Mouse (Mus musculus): ENCODE data around the gene Rnaseh2a. TPM values are rescaled to one million over a fixed set of nuclear protein-coding genes. Genes with fewer than 3 reads are reported as not detected.

The Rnaseh2a gene
- polyA plus RNA-seq, 1 experiment = 69.4 TPM

DNA sequence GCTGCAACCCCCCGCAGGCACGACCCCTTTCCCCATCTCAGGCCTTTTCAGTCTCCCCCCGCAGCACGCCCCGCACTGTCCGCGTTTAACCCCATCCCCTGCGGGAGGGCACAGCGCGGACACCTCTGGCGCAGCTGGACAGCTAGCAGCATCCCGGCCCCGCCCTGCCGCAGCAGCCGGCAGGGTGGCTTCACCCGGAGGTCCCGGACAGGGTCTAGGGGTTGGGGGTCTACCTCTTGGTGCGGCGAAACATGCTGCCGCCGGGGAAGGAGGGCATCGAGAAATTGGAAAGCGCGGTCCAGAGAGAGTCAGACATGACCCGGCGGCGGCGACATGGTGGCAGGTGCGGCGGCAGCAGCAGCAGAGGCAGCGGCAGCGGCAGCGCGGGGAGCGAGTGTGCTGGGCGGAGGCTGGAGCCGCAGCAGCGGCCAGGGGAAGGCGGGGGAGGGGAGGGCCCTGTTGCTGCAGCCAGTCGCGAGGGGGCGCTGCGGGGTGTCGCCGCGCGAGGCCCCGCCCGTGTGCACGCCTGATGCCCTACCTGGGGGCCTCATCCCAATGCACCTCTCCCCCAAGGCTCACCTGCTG lies 32.5 kb downstream of the Rnaseh2a start, which contains the start of gene Mast1:
Mast1 (minus strand) TSS at position 398 of the 585 bp plus-strand sequence.
- TF ChIP-seq CTCF (IDR thresholded peaks at IDR 0.05; ENCODE audit: borderline replicate concordance, control insufficient read depth, extremely low read depth, insufficient read depth, low read length, poor library complexity) (0 out of 2 replicates have a peak, but pooled peaks have one; percentile 60), POLR2A (IDR thresholded peaks at IDR 0.05; ENCODE audit: control insufficient read depth, extremely low read depth, insufficient read depth, low read length, poor library complexity) (no peak)
- Histone ChIP-seq H3K4me1 (replicated peaks; ENCODE audit: control insufficient read depth, insufficient read depth, low read length) (no peaks in the 10 kb centered on the region; the same call in 1 of the 2 replicates), H3K4me3 (ENCODE audit: control insufficient read depth, insufficient read depth, low read length) (peak within 1 kb of the TSS; percentile 25), H3K27ac (ENCODE audit: control insufficient read depth, insufficient read depth, low read length) (no peak within 1 kb of the TSS), H3K27me3 (ENCODE audit: control insufficient read depth, insufficient read depth, low read length) (peaks cover 23% of the 10 kb centered on the region), H3K36me3 (ENCODE audit: control insufficient read depth, insufficient read depth, low read length) (no peaks in the 10 kb centered on the region)
- 1% methylated on average over 49 of the region's 50 CpGs for WGBS
- peak; percentile 51 for DNase-seq

DNA sequence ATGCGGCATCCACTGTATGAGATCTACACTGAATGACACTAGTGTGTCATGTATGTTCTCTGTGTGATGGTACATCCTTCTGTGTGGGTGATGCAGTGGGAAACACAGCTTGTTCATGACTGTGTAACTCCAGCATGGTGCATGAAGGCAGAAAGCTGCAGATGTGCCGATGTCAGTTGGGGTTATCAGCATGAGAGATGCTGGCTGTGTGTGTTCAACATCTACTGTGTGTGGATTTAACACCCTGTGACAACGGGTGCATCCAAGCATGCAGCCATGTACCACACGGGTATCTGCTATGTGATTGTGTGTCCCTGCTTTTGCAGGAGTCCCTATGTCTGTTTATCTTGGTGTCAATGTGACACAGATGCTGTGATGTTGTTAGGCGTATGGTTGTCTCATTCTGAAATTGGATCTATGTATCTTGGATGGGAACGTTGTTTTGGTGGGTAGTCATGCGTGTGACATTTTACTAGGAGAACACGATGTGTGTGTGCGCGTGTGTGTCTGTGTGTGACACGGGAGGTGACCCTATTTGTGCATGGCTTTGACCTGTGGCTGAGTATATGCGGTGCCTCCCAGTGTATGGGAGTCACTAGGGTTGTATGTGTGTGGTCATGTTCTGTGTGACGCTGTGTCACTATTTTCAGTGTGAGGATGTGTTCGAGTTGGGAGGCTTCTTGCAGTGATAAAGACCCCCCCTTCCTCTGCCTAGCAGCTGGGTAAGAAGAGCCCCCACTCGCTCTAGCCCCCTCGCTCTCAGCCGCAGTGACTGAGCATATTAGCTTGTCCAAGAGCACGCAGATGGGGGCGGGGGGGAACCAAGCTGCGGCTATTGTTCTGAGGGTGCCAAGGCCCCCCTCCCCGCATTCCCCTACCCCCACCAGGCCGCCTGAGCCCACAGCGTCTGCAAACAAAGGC lies 33.3 kb downstream of the Rnaseh2a start:
- Histone ChIP-seq H3K27me3 (ENCODE audit: control insufficient read depth, insufficient read depth, low read length) (peaks cover 23% of the 10 kb centered on the region), H3K36me3 (ENCODE audit: control insufficient read depth, insufficient read depth, low read length) (no peaks in the 10 kb centered on the region), H3K4me1 (replicated peaks; ENCODE audit: control insufficient read depth, insufficient read depth, low read length) (no peaks in the 10 kb centered on the region; the same call in 1 of the 2 replicates), H3K27ac (ENCODE audit: control insufficient read depth, insufficient read depth, low read length) (no peak overlapping the region), H3K4me3 (ENCODE audit: control insufficient read depth, insufficient read depth, low read length) (no peak overlapping the region)
- TF ChIP-seq POLR2A (IDR thresholded peaks at IDR 0.05; ENCODE audit: control insufficient read depth, extremely low read depth, insufficient read depth, low read length, poor library complexity) (no peak), CTCF (IDR thresholded peaks at IDR 0.05; ENCODE audit: borderline replicate concordance, control insufficient read depth, extremely low read depth, insufficient read depth, low read length, poor library complexity) (no peak)
- no peak for DNase-seq
- 26% methylated on average over 23 of the region's 23 CpGs for WGBS

DNA sequence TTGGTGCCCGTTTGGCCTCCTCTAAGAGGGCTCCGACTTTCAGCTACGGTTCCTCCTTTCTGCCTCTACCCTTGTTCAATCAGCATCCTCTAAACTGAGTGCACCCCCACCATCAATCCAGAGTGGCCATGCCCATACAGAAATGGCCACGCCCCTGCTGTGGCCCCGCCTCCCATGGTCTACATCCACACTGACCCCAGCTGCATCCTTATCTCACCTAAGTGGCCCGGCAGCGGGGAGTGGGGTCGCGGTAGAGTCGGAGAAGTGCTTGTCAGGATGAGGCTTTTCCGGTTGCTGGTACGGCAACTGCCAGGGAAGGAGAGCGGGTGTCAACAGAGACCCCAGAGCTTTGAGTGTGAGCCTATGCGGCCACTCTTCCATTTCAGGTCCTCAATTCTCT lies 34.1 kb downstream of the Rnaseh2a start:
- no peaks in the 10 kb centered on the region for H3K36me3 ChIP-seq (ENCODE audit: control insufficient read depth, insufficient read depth, low read length)
- H3K27ac ChIP-seq (ENCODE audit: control insufficient read depth, insufficient read depth, low read length) = no peak overlapping the region
- 6% methylated on average over 14 of the region's 14 CpGs for WGBS
- H3K4me3 ChIP-seq (ENCODE audit: control insufficient read depth, insufficient read depth, low read length) = no peak overlapping the region
- H3K27me3 ChIP-seq (ENCODE audit: control insufficient read depth, insufficient read depth, low read length) = peaks cover 23% of the 10 kb centered on the region
- TF ChIP-seq CTCF (IDR thresholded peaks at IDR 0.05; ENCODE audit: borderline replicate concordance, control insufficient read depth, extremely low read depth, insufficient read depth, low read length, poor library complexity) (no peak), POLR2A (IDR thresholded peaks at IDR 0.05; ENCODE audit: control insufficient read depth, extremely low read depth, insufficient read depth, low read length, poor library complexity) (no peak)
- H3K4me1 ChIP-seq (replicated peaks; ENCODE audit: control insufficient read depth, insufficient read depth, low read length) = no peaks in the 10 kb centered on the region; the same call in 1 of the 2 replicates
- DNase-seq = no peak

DNA sequence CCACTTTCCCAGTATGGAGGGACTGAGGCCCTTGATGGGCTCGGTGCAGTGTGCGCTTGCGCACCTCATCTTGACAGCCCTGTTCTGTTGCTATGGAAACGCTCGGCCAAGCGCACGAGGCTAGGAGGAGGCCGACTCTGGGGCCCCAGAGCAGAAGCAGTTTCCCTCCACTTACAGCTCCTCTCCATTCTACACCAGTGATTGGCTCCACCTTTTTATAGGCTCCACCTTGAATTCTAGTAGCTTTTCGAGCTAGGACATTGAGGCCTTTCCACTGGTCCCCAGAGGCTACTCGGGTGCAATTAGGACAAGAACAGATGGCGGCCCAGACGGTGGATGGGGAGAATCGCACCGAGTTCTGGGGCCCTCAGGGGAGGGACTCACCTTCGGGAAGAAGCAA lies 34.7 kb downstream of the Rnaseh2a start:
- Histone ChIP-seq H3K4me3 (ENCODE audit: control insufficient read depth, insufficient read depth, low read length) (no peak overlapping the region), H3K36me3 (ENCODE audit: control insufficient read depth, insufficient read depth, low read length) (no peaks in the 10 kb centered on the region), H3K27me3 (ENCODE audit: control insufficient read depth, insufficient read depth, low read length) (peaks cover 23% of the 10 kb centered on the region), H3K4me1 (replicated peaks; ENCODE audit: control insufficient read depth, insufficient read depth, low read length) (no peaks in the 10 kb centered on the region; the same call in 1 of the 2 replicates), H3K27ac (ENCODE audit: control insufficient read depth, insufficient read depth, low read length) (no peak overlapping the region)
- 4% methylated on average over 15 of the region's 15 CpGs for WGBS
- DNase-seq = no peak
- TF ChIP-seq CTCF (IDR thresholded peaks at IDR 0.05; ENCODE audit: borderline replicate concordance, control insufficient read depth, extremely low read depth, insufficient read depth, low read length, poor library complexity) (no peak), POLR2A (IDR thresholded peaks at IDR 0.05; ENCODE audit: control insufficient read depth, extremely low read depth, insufficient read depth, low read length, poor library complexity) (no peak)

DNA sequence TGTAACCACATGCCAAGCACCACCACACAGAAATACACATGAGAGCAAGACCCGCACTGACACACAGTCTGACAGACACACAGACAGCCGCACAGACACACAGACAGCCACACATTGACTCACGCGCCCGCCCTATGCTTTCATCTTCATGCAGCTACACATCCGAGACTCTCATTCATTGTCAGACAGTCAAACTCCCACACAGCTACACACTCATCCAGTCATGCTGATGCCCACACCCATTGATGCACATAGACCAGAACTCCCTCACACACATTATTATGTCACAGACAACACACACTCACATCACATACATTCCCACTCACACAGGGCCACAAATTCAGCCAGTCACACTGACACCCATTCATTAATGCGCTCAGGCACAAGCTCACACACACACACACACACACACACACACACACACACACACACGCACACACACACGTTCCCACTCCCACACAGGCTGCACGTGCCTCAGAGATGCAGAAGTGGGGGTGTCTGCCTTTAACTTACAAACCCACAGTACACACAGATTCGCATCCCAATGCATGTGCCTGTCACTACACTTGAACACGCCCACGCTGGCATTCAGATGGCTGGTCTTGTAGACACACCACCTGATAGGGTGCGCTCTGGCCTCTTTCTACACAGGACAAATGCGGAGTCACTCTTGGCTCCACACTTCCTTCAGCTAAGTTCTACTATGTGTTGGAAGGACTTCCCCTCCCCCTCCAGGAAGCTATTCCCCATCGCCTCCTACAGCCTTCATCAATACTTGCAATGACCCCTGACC lies 35.6 kb downstream of the Rnaseh2a start:
- H3K4me3 ChIP-seq (ENCODE audit: control insufficient read depth, insufficient read depth, low read length) = no peak overlapping the region
- no peaks in the 10 kb centered on the region; the same call in 1 of the 2 replicates for H3K4me1 ChIP-seq (replicated peaks; ENCODE audit: control insufficient read depth, insufficient read depth, low read length)

DNA sequence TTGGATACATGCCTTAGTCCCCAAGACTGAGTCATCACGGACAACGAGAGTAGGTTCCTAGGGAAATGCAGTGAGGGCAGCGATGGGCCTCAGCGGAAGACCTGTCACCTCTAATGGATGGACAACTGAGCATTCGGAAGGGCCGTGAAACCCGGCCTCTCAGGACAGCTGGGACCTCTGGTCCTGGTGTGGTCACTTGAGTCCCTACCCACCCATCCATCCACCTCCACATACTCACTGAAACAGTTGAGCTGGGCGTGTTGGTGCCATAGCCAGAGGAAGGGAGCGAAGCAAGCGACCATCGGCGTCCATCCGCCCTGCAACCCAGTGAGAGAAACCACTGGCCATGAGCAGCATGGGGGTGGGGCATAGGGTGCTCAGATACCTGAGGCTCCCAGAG lies 39.0 kb downstream of the Rnaseh2a start:
- 90% methylated on average over 13 of the region's 13 CpGs for WGBS

More for the DNA sequence above, 35.6 kb downstream of the Rnaseh2a start:
- peaks cover 26% of the 10 kb centered on the region for H3K27me3 ChIP-seq (ENCODE audit: control insufficient read depth, insufficient read depth, low read length)
- DNase-seq = no peak
- no peaks in the 10 kb centered on the region for H3K36me3 ChIP-seq (ENCODE audit: control insufficient read depth, insufficient read depth, low read length)
- WGBS = 74% methylated on average over 16 of the region's 16 CpGs
- TF ChIP-seq CTCF (IDR thresholded peaks at IDR 0.05; ENCODE audit: borderline replicate concordance, control insufficient read depth, extremely low read depth, insufficient read depth, low read length, poor library complexity) (no peak), POLR2A (IDR thresholded peaks at IDR 0.05; ENCODE audit: control insufficient read depth, extremely low read depth, insufficient read depth, low read length, poor library complexity) (no peak)
- H3K27ac ChIP-seq (ENCODE audit: control insufficient read depth, insufficient read depth, low read length) = no peak overlapping the region

More for the DNA sequence above, 39.0 kb downstream of the Rnaseh2a start:
- H3K4me1 ChIP-seq (replicated peaks; ENCODE audit: control insufficient read depth, insufficient read depth, low read length) = no peaks in the 10 kb centered on the region
- no peak for TF ChIP-seq CTCF (IDR thresholded peaks at IDR 0.05; ENCODE audit: borderline replicate concordance, control insufficient read depth, extremely low read depth, insufficient read depth, low read length, poor library complexity)
- no peak for TF ChIP-seq POLR2A (IDR thresholded peaks at IDR 0.05; ENCODE audit: control insufficient read depth, extremely low read depth, insufficient read depth, low read length, poor library complexity)
- DNase-seq = no peak
- H3K4me3 ChIP-seq (ENCODE audit: control insufficient read depth, insufficient read depth, low read length) = no peak overlapping the region
- H3K36me3 ChIP-seq (ENCODE audit: control insufficient read depth, insufficient read depth, low read length) = no peaks in the 10 kb centered on the region
- H3K27ac ChIP-seq (ENCODE audit: control insufficient read depth, insufficient read depth, low read length) = no peak overlapping the region
- H3K27me3 ChIP-seq (ENCODE audit: control insufficient read depth, insufficient read depth, low read length) = peaks cover 15% of the 10 kb centered on the region

All from thymus, adult 2 months (tissue).